Mouse (Mus musculus): ENCODE results near the gene Olfr665. TPM values are rescaled to one million over a fixed set of nuclear protein-coding genes. Genes with fewer than 3 reads are reported as not detected.

The Olfr665 gene
- polyA plus RNA-seq, 1 experiment: not detected

- Histone ChIP-seq H3K36me3 (ENCODE audit: control insufficient read depth, insufficient read depth, low read length) (no peaks in the 10 kb centered on the region), H3K4me3 (ENCODE audit: control insufficient read depth, low read depth, low read length) (no peak within 1 kb of the TSS), H3K27me3 (ENCODE audit: control insufficient read depth, insufficient read depth, low read length) (no peaks in the 10 kb centered on the region), H3K27ac (ENCODE audit: control insufficient read depth, insufficient read depth, low read depth, low read length) (no peak within 1 kb of the TSS), H3K4me1 (ENCODE audit: control insufficient read depth, insufficient read depth, low read length) (no peaks in the 10 kb centered on the region)
- TF ChIP-seq POLR2A (IDR thresholded peaks at IDR 0.05; ENCODE audit: control insufficient read depth, low read depth, low read length): no peak
- TF ChIP-seq CTCF (IDR thresholded peaks at IDR 0.05; ENCODE audit: control insufficient read depth, insufficient read depth, insufficient replicate concordance, low read depth, low read length): no peak
Measured at GRCm38 (mm10) chr7:104895852-104896251, 18.0 kb downstream of the Olfr665 start, which contains the start of gene Olfr666. Gene Olfr666, minus strand, starts transcription at chr7:104895952.

GRCm38 (mm10) chr7:104921382-104921781, 43.6 kb downstream of the Olfr665 start, which contains the start of gene Olfr667:
Gene Olfr667, minus strand, starts transcription at chr7:104921482.
- H3K36me3 ChIP-seq (ENCODE audit: control insufficient read depth, insufficient read depth, low read length): no peaks in the 10 kb centered on the region
- H3K4me3 ChIP-seq (ENCODE audit: control insufficient read depth, low read depth, low read length): no peak within 1 kb of the TSS
- H3K4me1 ChIP-seq (ENCODE audit: control insufficient read depth, insufficient read depth, low read length): no peaks in the 10 kb centered on the region
- no peak within 1 kb of the TSS for H3K27ac ChIP-seq (ENCODE audit: control insufficient read depth, insufficient read depth, low read depth, low read length)
- TF ChIP-seq CTCF (IDR thresholded peaks at IDR 0.05; ENCODE audit: control insufficient read depth, insufficient read depth, insufficient replicate concordance, low read depth, low read length) (no peak), POLR2A (IDR thresholded peaks at IDR 0.05; ENCODE audit: control insufficient read depth, low read depth, low read length) (no peak)
- no peaks in the 10 kb centered on the region for H3K27me3 ChIP-seq (ENCODE audit: control insufficient read depth, insufficient read depth, low read length)

- no peaks in the 10 kb centered on the region for H3K27me3 ChIP-seq (ENCODE audit: control insufficient read depth, insufficient read depth, low read length)
- TF ChIP-seq CTCF (IDR thresholded peaks at IDR 0.05; ENCODE audit: control insufficient read depth, insufficient read depth, insufficient replicate concordance, low read depth, low read length) (no peak), POLR2A (IDR thresholded peaks at IDR 0.05; ENCODE audit: control insufficient read depth, low read depth, low read length) (no peak)
- no peak within 1 kb of the TSS for H3K4me3 ChIP-seq (ENCODE audit: control insufficient read depth, low read depth, low read length)
- H3K4me1 ChIP-seq (ENCODE audit: control insufficient read depth, insufficient read depth, low read length): no peaks in the 10 kb centered on the region
- H3K36me3 ChIP-seq (ENCODE audit: control insufficient read depth, insufficient read depth, low read length): no peaks in the 10 kb centered on the region
- H3K27ac ChIP-seq (ENCODE audit: control insufficient read depth, insufficient read depth, low read depth, low read length): no peak within 1 kb of the TSS
Measured at GRCm38 (mm10) chr7:104927957-104928356, 50.1 kb downstream of the Olfr665 start, which contains the start of gene Olfr668. Gene Olfr668, minus strand, starts transcription at chr7:104928057.

Other genes starting within 250 kb of the Olfr665 start
- gene Olfr658, start 230.7 kb upstream of the Olfr665 start, polyA plus RNA-seq (2012; rRNA removed): not detected in 2 replicates
- not detected in 2 replicates for gene Olfr659, start 211.3 kb upstream of the Olfr665 start, polyA plus RNA-seq (2012; rRNA removed)
- gene Olfr661, start 191.5 kb upstream of the Olfr665 start, polyA plus RNA-seq (2012; rRNA removed): not detected in 2 replicates
- not detected in 2 replicates for gene Usp17le, start 100.6 kb upstream of the Olfr665 start, polyA plus RNA-seq (2012; rRNA removed)
- gene Usp17lb, start 35.4 kb upstream of the Olfr665 start, polyA plus RNA-seq (2012; rRNA removed): not detected in 2 replicates
- gene Usp17la, start 21.0 kb upstream of the Olfr665 start, polyA plus RNA-seq (2012; rRNA removed): not detected in 2 replicates
- not detected in 2 replicates for gene Olfr666, start 17.9 kb downstream of the Olfr665 start, polyA plus RNA-seq (2012; rRNA removed)
- not detected in 2 replicates for gene Olfr667, start 43.5 kb downstream of the Olfr665 start, polyA plus RNA-seq (2012; rRNA removed)
- not detected in 2 replicates for gene Olfr668, start 50.0 kb downstream of the Olfr665 start, polyA plus RNA-seq (2012; rRNA removed)
- not detected in 2 replicates for gene Olfr669, start 56.2 kb downstream of the Olfr665 start, polyA plus RNA-seq (2012; rRNA removed)
- gene Olfr670, start 84.6 kb downstream of the Olfr665 start, polyA plus RNA-seq (2012; rRNA removed): not detected in 2 replicates
- gene Olfr671, start 101.1 kb downstream of the Olfr665 start, polyA plus RNA-seq (2012; rRNA removed): not detected in 2 replicates
- gene Olfr672, start 124.0 kb downstream of the Olfr665 start, polyA plus RNA-seq (2012; rRNA removed): not detected in 2 replicates
- gene Olfr675, start 150.4 kb downstream of the Olfr665 start, polyA plus RNA-seq (2012; rRNA removed): not detected in 2 replicates
- gene Olfr676, start 154.7 kb downstream of the Olfr665 start, polyA plus RNA-seq (2012; rRNA removed): not detected in 2 replicates
- not detected in 2 replicates for gene Olfr677, start 173.3 kb downstream of the Olfr665 start, polyA plus RNA-seq (2012; rRNA removed)
- not detected in 2 replicates for gene Olfr678, start 186.4 kb downstream of the Olfr665 start, polyA plus RNA-seq (2012; rRNA removed)
- gene Olfr679, start 203.2 kb downstream of the Olfr665 start, polyA plus RNA-seq (2012; rRNA removed): not detected in 2 replicates
- gene Olfr680-ps1, start 214.8 kb downstream of the Olfr665 start, polyA plus RNA-seq (2012; rRNA removed): not detected in 2 replicates
- gene Olfr681, start 238.8 kb downstream of the Olfr665 start, polyA plus RNA-seq (2012; rRNA removed): not detected in 2 replicates

Measured in testis, adult 2 months (tissue).